Mouse (Mus musculus): ENCODE data around the gene Cd3e.

DNA sequence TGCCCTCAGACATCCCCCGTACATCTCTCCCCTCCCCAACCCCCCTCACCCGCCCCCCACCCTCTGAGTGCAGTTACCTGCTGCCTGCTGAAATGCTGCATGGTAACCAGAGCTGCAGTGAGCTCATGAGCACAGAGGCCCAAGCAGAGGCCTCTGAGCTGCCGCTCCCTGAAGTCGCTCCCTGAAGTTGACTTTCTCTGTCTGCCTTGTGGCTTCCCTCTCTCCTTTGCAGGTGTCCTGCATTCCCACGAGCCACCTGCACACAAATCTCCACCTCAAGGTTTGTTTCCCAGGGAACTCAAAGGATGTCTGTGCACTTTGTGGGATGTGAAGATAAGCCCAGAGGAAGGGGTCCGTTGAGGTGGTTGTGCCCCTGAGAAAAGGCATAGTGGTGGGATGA, 1.9 kb upstream of the Cd3e start:
- TF ChIP-seq CTCF (IDR thresholded peaks at IDR 0.05; ENCODE audit: borderline replicate concordance, insufficient read depth, low read depth, low read length) (no peak), POLR2A (IDR thresholded peaks at IDR 0.05; ENCODE audit: borderline replicate concordance, insufficient read depth, low read length) (no peak)

All from cerebellum, adult 2 months (tissue).